Mouse (Mus musculus) small intestine, adult 2 months (tissue): Measurements from ENCODE around the gene Mthfsd.

Experiments used
- CTCF ChIP-seq: fragments of 200-500 bp; IDR thresholded peaks from 2 replicates; pipeline ENCODE4 v1.5.1; 2012; ENCODE audit warnings: low read depth, mild to moderate bottlenecking, control low read depth, inconsistent platforms, low read length, moderate library complexity, mixed read lengths; ENCODE audit not compliant: insufficient replicate concordance, insufficient read length; ENCODE audit errors: extremely low read depth
- POLR2A ChIP-seq: fragments of 200-500 bp; IDR thresholded peaks from 2 replicates; pipeline ENCODE4 v1.6.1; 2012; ENCODE audit warnings: low read depth, mild to moderate bottlenecking, control low read depth, inconsistent platforms, low read length, moderate library complexity

GRCm38 (mm10) chr8:121075936-121076335, 32.3 kb downstream of the Mthfsd start:
- no peak for TF ChIP-seq CTCF
- TF ChIP-seq POLR2A = no peak
